Mouse (Mus musculus) spleen, postnatal 14 days (tissue): Measurements from ENCODE around the gene Prelid3b.

ENCODE experiments used
- DNase-seq, 2 experiments: peaks; one replicate each; pipeline ENCODE4 v3.0.0; 2021 to 2022; ENCODE audit warnings: low spot score in 2 of 2

The Prelid3b gene

DNA sequence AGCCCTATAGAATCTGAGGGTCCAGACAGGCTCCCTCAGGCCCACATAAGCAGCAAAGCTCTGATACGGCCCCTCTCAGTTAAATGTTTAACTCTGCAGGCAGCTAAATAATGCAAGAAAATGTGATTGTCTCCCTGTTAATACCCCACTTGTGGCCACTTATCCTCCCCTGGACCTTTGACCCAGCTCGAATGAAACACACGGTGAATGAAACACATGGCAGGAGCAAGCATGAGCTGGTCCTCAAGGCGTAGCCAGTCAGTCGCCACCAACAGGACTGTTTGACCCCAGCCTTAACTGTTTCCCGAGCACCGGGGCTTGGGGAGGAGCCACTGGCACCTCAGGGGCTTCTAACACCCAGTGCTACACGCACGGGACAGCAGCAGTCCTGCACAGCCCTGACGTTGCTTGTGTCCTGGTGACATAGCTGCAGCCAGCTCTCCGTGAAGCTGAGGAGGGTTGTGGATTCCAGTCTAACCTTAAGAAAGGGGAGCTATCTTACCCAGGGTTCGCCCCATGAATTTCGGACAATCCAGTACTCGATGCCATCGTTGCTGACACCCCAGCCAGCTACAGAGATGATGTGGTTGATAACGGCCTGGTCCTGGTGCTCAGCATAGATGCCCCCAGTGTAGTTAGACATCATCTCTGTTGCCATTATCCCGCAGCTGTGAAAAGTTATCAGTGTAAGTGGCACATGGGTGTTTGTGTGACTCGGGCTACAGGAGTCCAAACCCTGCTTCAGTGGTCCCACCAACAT lies 44.6 kb downstream of the Prelid3b start:
- DNase-seq, result no peak

DNA sequence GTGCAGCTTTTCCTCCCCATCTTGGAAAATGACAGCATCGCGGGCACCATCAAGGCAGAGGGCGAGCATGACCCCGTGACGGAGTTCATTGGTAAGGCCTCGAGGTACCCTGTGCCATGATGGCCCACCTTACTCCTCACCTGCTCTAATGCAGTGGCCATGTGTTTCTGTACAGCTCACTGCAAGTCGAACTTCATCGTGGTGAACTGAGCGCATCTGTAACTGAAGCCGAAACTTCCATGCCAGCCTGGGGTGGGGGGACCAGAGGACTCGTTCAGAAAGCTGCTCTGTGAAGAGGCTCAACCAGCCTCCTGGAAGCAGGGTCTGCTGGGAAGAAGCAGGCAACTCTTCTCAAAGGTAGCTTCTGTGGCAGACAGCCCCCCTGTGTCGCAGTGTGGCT lies 46.0 kb downstream of the Prelid3b start:
- DNase-seq, result no peak

DNA sequence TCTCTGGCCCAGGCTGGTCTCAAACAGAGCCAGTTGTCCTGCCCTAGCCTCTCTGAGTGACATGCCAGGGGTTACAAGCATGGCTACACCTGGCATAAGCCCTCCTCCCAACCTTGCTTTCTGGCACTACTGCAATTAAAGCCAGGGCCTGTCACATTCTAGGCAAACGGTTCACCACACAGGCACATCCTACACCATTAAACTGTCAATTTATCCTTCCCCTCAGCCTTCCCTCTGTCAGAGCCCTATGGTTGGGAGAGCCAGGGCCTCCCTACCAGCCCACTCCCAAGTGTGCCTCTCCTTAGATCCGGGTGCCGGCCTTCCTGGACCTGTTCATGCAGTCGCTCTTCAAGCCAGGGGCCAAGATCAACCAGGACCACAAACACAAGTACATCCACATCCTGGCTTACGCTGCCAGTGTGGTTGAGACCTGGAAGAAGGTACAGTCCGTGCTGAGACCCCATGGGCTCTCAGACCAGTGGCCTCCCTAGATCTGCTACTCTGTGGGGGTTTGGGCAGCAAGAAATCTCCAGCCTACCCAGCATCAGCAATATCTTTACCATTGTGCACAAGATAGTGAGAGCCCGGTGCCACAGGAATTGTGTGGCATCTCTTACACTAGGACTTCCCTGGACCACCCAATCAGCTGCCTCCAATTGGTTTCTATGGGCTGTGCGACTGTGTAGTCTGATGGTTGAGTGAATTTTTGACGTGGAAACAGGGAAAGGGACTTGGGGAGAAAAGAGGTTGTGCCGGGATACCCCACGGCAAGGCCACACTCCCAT lies 48.4 kb downstream of the Prelid3b start:
- no peak for DNase-seq

DNA sequence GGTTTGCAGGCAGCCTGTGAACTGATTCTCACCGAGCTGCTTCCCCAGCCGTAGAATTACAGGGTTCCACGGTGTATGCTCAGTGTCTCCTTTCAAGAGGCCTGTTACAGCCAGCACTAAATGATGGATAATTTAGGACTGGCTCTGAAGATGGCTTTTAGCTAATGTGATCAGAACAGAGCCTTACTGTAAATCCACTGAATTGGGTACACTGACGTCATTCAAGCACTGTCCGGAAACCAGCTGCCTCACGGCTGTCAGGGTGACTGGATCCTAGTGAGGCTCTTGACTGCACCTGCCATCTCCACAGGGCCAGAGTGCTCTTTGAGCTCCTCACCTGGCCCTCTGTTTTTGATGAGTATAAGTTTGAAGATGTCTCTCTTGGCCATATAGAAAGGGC lies 51.8 kb downstream of the Prelid3b start:
- DNase-seq, result no peak

DNA sequence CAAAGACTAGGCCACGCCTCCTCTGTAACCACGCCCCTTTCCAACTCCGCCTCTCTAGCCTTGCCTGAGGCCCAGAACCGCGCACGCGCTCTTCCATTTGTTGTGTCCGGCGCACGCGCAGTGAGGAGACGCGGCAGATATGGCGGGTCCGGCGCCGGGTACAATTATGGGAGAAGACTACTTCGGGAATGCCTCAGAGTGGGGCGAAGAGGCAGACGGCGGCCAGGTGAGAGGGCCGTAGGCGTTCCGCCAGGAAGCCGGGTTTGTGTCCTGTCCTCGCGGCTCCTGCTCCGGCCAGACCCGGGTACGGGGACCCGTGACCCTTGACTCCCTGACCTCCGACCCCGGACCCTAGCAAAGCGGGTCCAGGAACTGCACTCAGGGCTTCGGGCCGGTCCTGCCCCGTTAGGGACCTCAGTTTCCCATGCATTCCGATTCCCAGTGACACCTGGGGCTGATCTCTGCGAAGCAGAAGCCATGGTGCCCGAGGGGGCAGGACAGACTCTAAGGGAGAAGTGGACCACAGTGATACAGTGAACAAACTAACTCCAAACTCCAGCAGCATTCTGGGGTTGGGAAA lies 57.1 kb downstream of the Prelid3b start, which contains the start of gene Nelfcd:
Gene Nelfcd, plus strand, starts transcription at position 74 of the 580 bp plus-strand sequence.
- peak; percentile 95 to 97 for DNase-seq
